Mouse (Mus musculus) liver, embryonic 14.5 days (tissue): ENCODE measurements at regions not wholly inside any gene's neighbourhood (a gene's known extent, or its start where the extent isn't known, plus 50 kb on each side); places are given as distances from the start of the nearest gene placed in this dataset.

ENCODE experiments used
- ATAC-seq: fragments of 200-750 bp; cut with Nextera tagmentation; 2 replicates; pipeline ENCODE4 v1.8.0; 2017; ENCODE audit warnings: moderate number of reproducible peaks, mild to moderate bottlenecking, moderate library complexity; ENCODE audit not compliant: insufficient read depth
- DNase-seq, 3 experiments: peaks; one replicate each; pipeline ENCODE4 v3.0.0-alpha.2; 2012 to 2013; ENCODE audit warnings: low read depth in 3 of 3, low spot score in 3 of 3
- H3K27ac ChIP-seq: fragments of 300-500 bp; sonication (generic); 2 replicates; pipeline ENCODE4 v1.5.1; 2014; ENCODE audit warnings: moderate library complexity, mild to moderate bottlenecking, control low read depth, inconsistent platforms
- H3K27me3 ChIP-seq: fragments of 300-500 bp; sonication (generic); 2 replicates; pipeline ENCODE4 v1.6.1; 2014; ENCODE audit warnings: mild to moderate bottlenecking, low read length, moderate library complexity; ENCODE audit not compliant: control insufficient read depth, insufficient read depth
- H3K36me3 ChIP-seq: fragments of 300-500 bp; sonication (generic); replicated peaks from 2 replicates; pipeline ENCODE4 v1.6.1; 2014; ENCODE audit warnings: low read depth; ENCODE audit not compliant: control insufficient read depth, insufficient read depth
- H3K4me1 ChIP-seq, 2 experiments: fragments of 200-500 bp in 1 of 2; fragments of 300-500 bp in 1 of 2; sonication (generic) in 1 of 2; replicated peaks; 2 replicates each; pipeline ENCODE4 v1.6.1; 2012 to 2014; ENCODE audit warnings: antibody characterized with exemption in 1 of 2, inconsistent platforms in 1 of 2, low read length in 1 of 2; ENCODE audit not compliant: control insufficient read depth in 2 of 2, insufficient read depth in 2 of 2
- H3K4me2 ChIP-seq: fragments of 300-500 bp; sonication (generic); 2 replicates; pipeline ENCODE4 v1.6.1; 2014; ENCODE audit warnings: low read depth, mild to moderate bottlenecking, control low read depth, moderate library complexity
- H3K4me3 ChIP-seq, 2 experiments: fragments of 200-500 bp in 1 of 2; fragments of 300-500 bp in 1 of 2; sonication (generic) in 1 of 2; 2 replicates each; pipeline ENCODE4 v1.5.1; 2012 to 2014; ENCODE audit warnings: low read depth in 2 of 2, low read length in 2 of 2, mild to moderate bottlenecking in 2 of 2, control low read depth in 1 of 2, inconsistent platforms in 1 of 2, moderate library complexity in 1 of 2; ENCODE audit not compliant: insufficient read depth in 1 of 2
- H3K9ac ChIP-seq: fragments of 300-500 bp; sonication (generic); replicated peaks from 2 replicates; pipeline ENCODE4 v1.6.1; 2014; ENCODE audit warnings: mild to moderate bottlenecking, control low read depth, moderate library complexity
- H3K9me3 ChIP-seq: fragments of 300-500 bp; sonication (generic); 2 replicates; pipeline ENCODE4 v1.6.1; 2016; ENCODE audit warnings: low read length, mixed read lengths; ENCODE audit not compliant: control insufficient read depth
- CTCF ChIP-seq: IDR thresholded peaks from 2 replicates; pipeline ENCODE4 v1.5.1; 2016; ENCODE audit warnings: antibody characterized with exemption, low read depth, control low read depth
- EP300 ChIP-seq: IDR thresholded peaks from 2 replicates; pipeline ENCODE4 v1.6.1; 2016; ENCODE audit warnings: antibody characterized with exemption, low read depth
- WGBS: fragments of 180-500 bp; shearing (Covaris S2); extraction: QIAGEN DNeasy Blood & Tissue Kit; methylation state at CpG from one replicate; pipeline ENCODE4 v1.1.7; 2014; ENCODE audit not compliant: insufficient replicate concordance; 5-methylcytosine and 5-hydroxymethylcytosine counted together

- Histone ChIP-seq H3K27ac (no peak overlapping the region), H3K4me3 (no peak overlapping the region), H3K4me2 (no peak overlapping the region), H3K4me1 (no peaks in the 10 kb centered on the region), H3K36me3 (no peaks in the 10 kb centered on the region), H3K9me3 (no peaks in the 10 kb centered on the region), H3K9ac (no peak overlapping the region), H3K27me3 (no peaks in the 10 kb centered on the region)
- ATAC-seq (no peak), DNase-seq (no peak)
- TF ChIP-seq CTCF (no peak), EP300 (no peak)
- 64% methylated on average over 2 of the region's 2 CpGs for WGBS
Observed at GRCm38 (mm10) chr8:67320535-67320934, 203.1 kb upstream of the Nat3 start.

GRCm38 (mm10) chr8:67328439-67328838 is 195.2 kb upstream of the Nat3 start:
- no peak for ATAC-seq
- no peak overlapping the region for H3K4me2 ChIP-seq
- H3K27ac ChIP-seq: no peak overlapping the region
- H3K27me3 ChIP-seq: no peaks in the 10 kb centered on the region
- no peak overlapping the region for H3K9ac ChIP-seq
- no peak overlapping the region for H3K4me3 ChIP-seq
- no peaks in the 10 kb centered on the region for H3K4me1 ChIP-seq
- no peaks in the 10 kb centered on the region for H3K9me3 ChIP-seq
- no peak for DNase-seq
- WGBS: 36% methylated on average over 2 of the region's 2 CpGs
- no peaks in the 10 kb centered on the region for H3K36me3 ChIP-seq
- TF ChIP-seq EP300 (no peak), CTCF (no peak)

- H3K27me3 ChIP-seq: no peaks in the 10 kb centered on the region
- DNase-seq: no peak
- H3K4me1 ChIP-seq: no peaks in the 10 kb centered on the region
- ATAC-seq: no peak
- no peak overlapping the region for H3K4me3 ChIP-seq
- no peak overlapping the region for H3K27ac ChIP-seq
- H3K36me3 ChIP-seq: no peaks in the 10 kb centered on the region
- H3K9me3 ChIP-seq: no peaks in the 10 kb centered on the region
- 61% methylated on average over 1 of the region's 1 CpGs for WGBS
- H3K9ac ChIP-seq: no peak overlapping the region
- no peak overlapping the region for H3K4me2 ChIP-seq
- TF ChIP-seq EP300 (no peak), CTCF (no peak)
Observed at GRCm38 (mm10) chr8:67377061-67377460, 146.6 kb upstream of the Nat3 start.

DNA sequence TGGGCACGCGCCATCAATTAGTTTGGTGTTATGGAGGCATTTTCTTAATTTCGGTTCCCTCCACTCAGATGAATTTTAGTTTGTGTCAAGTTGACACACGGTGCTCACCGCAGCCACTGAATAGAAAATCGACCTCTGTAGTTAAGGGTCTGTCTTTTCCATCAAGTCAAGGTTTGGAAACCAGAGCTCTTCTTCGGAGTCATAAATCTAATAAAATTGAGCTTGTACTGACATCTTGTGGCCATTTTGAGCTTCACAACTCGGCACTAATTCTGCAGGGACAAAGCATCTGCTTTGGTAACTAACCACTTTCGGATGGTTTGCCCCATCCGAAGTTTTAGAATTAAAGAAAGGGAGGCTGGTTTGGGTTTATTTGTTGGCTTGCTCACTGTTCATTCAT is 117.7 kb upstream of the Nat3 start:
- Histone ChIP-seq H3K36me3 (no peaks in the 10 kb centered on the region), H3K9ac (no peak overlapping the region), H3K9me3 (no peaks in the 10 kb centered on the region), H3K4me1 (no peaks in the 10 kb centered on the region), H3K4me3 (no peak overlapping the region), H3K27ac (no peak overlapping the region), H3K27me3 (no peaks in the 10 kb centered on the region; the same call in 1 of the 2 replicates), H3K4me2 (no peak overlapping the region)
- ATAC-seq (no peak), DNase-seq (no peak)
- WGBS: 43% methylated on average over 10 of the region's 10 CpGs
- TF ChIP-seq CTCF (peak; percentile 37; the same call in 1 of the 2 replicates), EP300 (no peak)

GRCm38 (mm10) chr8:67414826-67415225 is 108.8 kb upstream of the Nat3 start:
- Histone ChIP-seq H3K36me3 (no peaks in the 10 kb centered on the region), H3K27me3 (no peaks in the 10 kb centered on the region), H3K9me3 (no peaks in the 10 kb centered on the region), H3K27ac (no peak overlapping the region), H3K4me3 (no peak overlapping the region), H3K4me2 (no peak overlapping the region), H3K4me1 (no peaks in the 10 kb centered on the region), H3K9ac (no peak overlapping the region)
- TF ChIP-seq EP300 (no peak), CTCF (no peak)
- no peak for ATAC-seq
- no peak for DNase-seq
